Mouse (Mus musculus) forebrain, embryonic 15.5 days (tissue): ENCODE results near the gene Nmt2. TPM values are rescaled to one million over a fixed set of nuclear protein-coding genes. Genes with fewer than 3 reads are reported as not detected.

Experiments
- polyA plus RNA-seq: library from polyadenylated mRNA; unstranded; fragments of >200 nt; fragmentation: Nextera tagmentation; extraction: Ambion mirVana; gene quantifications from 2 replicates; pipeline ENCODE4 v1.2.1, GENCODE M21; 2015

Nmt2 gene
- polyA plus RNA-seq, 1 experiment from 2014 or later = 108 TPM

Other genes with a start within 250 kb of the Nmt2 start
- gene Fam171a1, start 170.0 kb upstream of the Nmt2 start, polyA plus RNA-seq = 28.7 and 31.2 TPM in 2 replicates
- 15.2 and 15.3 TPM in 2 replicates for gene Rpp38, start 48.4 kb downstream of the Nmt2 start, polyA plus RNA-seq
- gene Acbd7, start 52.0 kb downstream of the Nmt2 start, polyA plus RNA-seq = 0.91 and 1.3 TPM in 2 replicates
- gene Olah, start 113.0 kb downstream of the Nmt2 start, polyA plus RNA-seq = not detected in 2 replicates
- gene Meig1, start 138.4 kb downstream of the Nmt2 start, polyA plus RNA-seq = 4.4 and 6.4 TPM in 2 replicates
- gene Dclre1c, start 139.9 kb downstream of the Nmt2 start, polyA plus RNA-seq = 8.7 and 9.9 TPM in 2 replicates
- 16.6 and 17.1 TPM in 2 replicates for gene Suv39h2, start 190.8 kb downstream of the Nmt2 start, polyA plus RNA-seq
- gene Gm45902, start 228.6 kb downstream of the Nmt2 start, polyA plus RNA-seq = 7.9 and 8.1 TPM in 2 replicates
- 79.6 and 83.9 TPM in 2 replicates for gene Hspa14, start 228.6 kb downstream of the Nmt2 start, polyA plus RNA-seq
- 0.22 and 0.46 TPM in 2 replicates for gene Cdnf, start 228.8 kb downstream of the Nmt2 start, polyA plus RNA-seq